Mouse (Mus musculus): Measurements from ENCODE around the gene Chaf1a. TPM values are rescaled to one million over a fixed set of nuclear protein-coding genes. Genes with fewer than 3 reads are reported as not detected.

The Chaf1a gene
- 55.8 and 73.6 TPM in 2 replicates for polyA plus RNA-seq (2011; ENCODE audit: insufficient read depth, insufficient read length, low replicate concordance, missing spikeins)

DNA sequence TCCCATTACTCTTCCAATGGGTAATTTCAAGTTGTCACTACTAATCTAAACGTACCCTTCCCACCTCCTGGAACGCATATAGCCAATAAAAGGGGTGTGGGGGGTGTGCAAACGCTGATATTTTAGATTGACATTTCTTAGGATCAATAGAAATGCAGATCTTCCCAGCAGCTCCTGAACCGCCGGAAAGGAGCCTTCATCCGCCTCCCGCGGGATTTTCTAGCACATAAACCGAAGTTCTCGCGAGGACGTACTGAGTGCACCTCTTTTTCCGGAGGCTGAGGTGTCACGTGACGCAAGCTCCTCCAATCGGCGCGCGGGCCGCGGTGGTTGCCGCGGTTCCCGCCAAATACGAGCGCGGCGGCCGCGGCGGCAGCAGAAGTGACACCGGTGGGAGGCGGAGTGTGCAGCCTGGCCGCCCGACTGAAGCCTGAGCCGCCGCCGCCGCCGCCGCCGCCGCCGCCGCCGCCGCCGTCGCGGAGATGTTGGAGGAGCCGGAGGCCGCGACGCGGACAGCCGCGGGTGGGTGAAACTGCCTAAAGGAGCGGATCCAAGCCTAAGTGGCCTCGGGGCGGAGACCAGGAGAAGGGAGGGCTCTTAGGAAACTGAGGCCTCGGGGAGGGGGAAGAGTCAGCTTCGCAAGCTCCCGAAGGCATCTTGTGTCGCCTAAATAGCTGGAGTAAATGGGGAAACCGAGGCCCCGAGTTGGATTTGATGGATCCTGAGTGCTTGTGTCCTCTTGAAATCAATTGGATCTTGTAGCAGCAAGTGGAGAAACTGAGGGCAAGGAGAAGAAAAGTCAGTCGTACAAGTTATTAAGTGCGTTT, at the start of gene Chaf1a:
Gene Chaf1a, plus strand, starts transcription at position 410 of the 827 bp plus-strand sequence.
- Histone ChIP-seq H3K27ac (ENCODE audit: control insufficient read depth, insufficient read depth, low read depth, low read length, poor library complexity) (peak within 1 kb of the TSS; percentile 3; the same call in 1 of the 2 replicates), H3K4me1 (ENCODE audit: control insufficient read depth, insufficient read depth, low read length) (no peaks in the 10 kb centered on the region), H3K4me3 (replicated peaks; ENCODE audit: control insufficient read depth, low read depth, low read length) (peak within 1 kb of the TSS; percentile 76)
- under 1% methylated on average over 68 of the region's 68 CpGs for WGBS
- no peak for TF ChIP-seq CTCF (IDR thresholded peaks at IDR 0.05; ENCODE audit: control insufficient read depth, insufficient read depth, low read length)
- peak; percentile 61; the same call in 1 of the 2 replicates for TF ChIP-seq POLR2A (IDR thresholded peaks at IDR 0.05; ENCODE audit: borderline replicate concordance, control insufficient read depth, low read depth, low read length)

DNA sequence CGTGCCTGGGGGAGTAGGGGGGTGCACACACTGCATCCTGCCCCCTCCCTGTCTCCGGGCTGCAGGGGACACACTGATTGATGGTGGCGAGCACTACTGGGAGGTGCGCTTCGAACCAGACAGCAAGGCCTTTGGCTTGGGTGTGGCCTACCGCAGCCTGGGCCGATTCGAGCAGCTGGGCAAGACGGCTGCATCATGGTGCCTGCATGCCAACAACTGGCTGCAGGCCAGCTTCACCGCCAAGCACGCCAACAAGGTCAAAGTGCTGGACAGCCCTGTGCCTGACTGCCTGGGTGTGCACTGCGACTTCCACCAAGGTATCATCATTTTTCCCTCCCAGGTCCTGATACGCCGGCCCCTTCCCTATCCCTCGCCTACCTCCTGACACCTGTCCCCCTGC, 44.2 kb upstream of the Chaf1a start:
- TF ChIP-seq POLR2A (IDR thresholded peaks at IDR 0.05; ENCODE audit: borderline replicate concordance, control insufficient read depth, low read depth, low read length) (no peak), CTCF (IDR thresholded peaks at IDR 0.05; ENCODE audit: control insufficient read depth, insufficient read depth, low read length) (no peak)
- Histone ChIP-seq H3K4me3 (replicated peaks; ENCODE audit: control insufficient read depth, low read depth, low read length) (no peak overlapping the region), H3K4me1 (ENCODE audit: control insufficient read depth, insufficient read depth, low read length) (no peaks in the 10 kb centered on the region), H3K27ac (ENCODE audit: control insufficient read depth, insufficient read depth, low read depth, low read length, poor library complexity) (no peak overlapping the region)
- WGBS = 83% methylated on average over 15 of the region's 15 CpGs

DNA sequence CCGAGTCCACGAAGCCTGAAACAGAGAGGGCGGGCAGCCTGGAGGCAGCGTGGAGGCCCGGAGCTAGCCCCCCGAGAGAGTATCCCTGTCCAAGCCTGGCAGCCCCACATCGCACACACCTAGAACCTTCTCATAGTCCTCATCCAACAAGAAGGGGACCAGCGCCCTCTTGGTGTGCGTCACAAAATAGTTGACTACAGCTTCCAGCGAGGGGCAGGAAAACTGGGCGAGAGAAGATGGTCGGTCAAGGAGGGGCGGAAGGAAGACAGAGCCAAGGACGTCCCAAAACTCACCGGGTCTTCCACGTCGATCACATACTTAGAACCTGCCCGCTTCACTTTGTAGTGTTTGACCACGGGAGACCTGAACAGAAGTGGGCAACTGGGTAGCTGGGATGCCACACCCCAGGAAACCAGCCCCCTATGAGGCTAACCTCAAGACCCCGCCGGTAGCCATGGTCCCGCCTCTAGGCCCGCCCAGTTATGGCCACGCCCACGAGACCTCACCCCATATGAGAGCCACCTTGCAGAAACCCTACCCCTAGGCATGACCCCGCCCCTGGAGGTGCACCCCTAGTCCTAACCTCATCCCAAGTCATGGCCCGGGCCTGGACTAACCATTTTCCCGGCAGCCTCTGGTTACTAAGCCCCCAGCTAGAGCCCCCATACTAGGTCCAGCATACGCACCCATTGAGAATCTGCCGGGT, 40.3 kb upstream of the Chaf1a start:
- TF ChIP-seq CTCF (IDR thresholded peaks at IDR 0.05; ENCODE audit: control insufficient read depth, insufficient read depth, low read length) (no peak), POLR2A (IDR thresholded peaks at IDR 0.05; ENCODE audit: borderline replicate concordance, control insufficient read depth, low read depth, low read length) (no peak)
- peaks cover 2% of the 10 kb centered on the region; the same call in 1 of the 2 replicates for H3K4me1 ChIP-seq (ENCODE audit: control insufficient read depth, insufficient read depth, low read length)
- H3K4me3 ChIP-seq (replicated peaks; ENCODE audit: control insufficient read depth, low read depth, low read length) = no peak overlapping the region
- H3K27ac ChIP-seq (ENCODE audit: control insufficient read depth, insufficient read depth, low read depth, low read length, poor library complexity) = no peak overlapping the region; the same call in 1 of the 2 replicates
- WGBS = 32% methylated on average over 30 of the region's 30 CpGs

- no peak for TF ChIP-seq POLR2A (IDR thresholded peaks at IDR 0.05; ENCODE audit: borderline replicate concordance, control insufficient read depth, low read depth, low read length)
- no peak for TF ChIP-seq CTCF (IDR thresholded peaks at IDR 0.05; ENCODE audit: control insufficient read depth, insufficient read depth, low read length)
- Histone ChIP-seq H3K27ac (ENCODE audit: control insufficient read depth, insufficient read depth, low read depth, low read length, poor library complexity) (no peak overlapping the region), H3K4me3 (replicated peaks; ENCODE audit: control insufficient read depth, low read depth, low read length) (no peak overlapping the region), H3K4me1 (ENCODE audit: control insufficient read depth, insufficient read depth, low read length) (peaks cover 2% of the 10 kb centered on the region; the same call in 1 of the 2 replicates)
- 27% methylated on average over 3 of the region's 3 CpGs for WGBS
These were observed 37.2 kb upstream of the Chaf1a start for GRCm38 (mm10) chr17:56003000-56003399.

DNA sequence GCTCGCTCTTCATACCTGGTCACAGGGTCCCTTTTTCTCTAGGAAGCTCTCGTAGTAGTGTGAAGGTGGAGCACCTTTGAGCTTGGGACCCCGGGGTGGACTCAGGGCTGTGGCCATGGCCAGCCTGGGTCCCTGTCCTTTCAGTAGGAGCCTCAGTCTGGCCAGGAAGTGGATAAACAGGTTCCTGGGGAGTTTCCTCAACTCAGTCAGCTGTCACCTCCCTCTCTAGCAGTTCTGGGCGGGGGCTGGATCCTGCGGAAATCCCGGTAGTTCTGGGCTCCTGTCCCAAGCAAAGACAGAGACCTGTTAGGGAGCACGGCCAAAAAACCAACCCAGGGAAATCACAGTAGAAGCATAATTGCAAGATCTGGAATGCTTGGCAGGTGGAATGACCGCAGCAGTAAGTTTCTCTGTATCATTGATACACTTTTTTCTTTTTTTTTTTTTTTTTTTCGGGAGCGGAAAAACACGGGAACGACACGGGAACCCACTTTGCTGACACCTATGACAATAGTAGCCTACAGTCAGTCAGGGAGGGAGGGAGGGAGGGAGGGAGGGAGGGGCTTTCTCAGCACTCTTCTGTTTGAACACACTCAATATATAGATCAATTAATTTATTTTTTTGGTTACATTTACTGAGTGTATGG, 34.7 kb upstream of the Chaf1a start, which contains the start of the genes Stap2 and Mpnd:
Gene Stap2, minus strand, starts transcription at position 170 of the 647 bp plus-strand sequence.
Gene Mpnd, plus strand, starts transcription at position 297 of the 647 bp plus-strand sequence.
- Histone ChIP-seq H3K27ac (ENCODE audit: control insufficient read depth, insufficient read depth, low read depth, low read length, poor library complexity) (no peak within 1 kb of the TSS), H3K4me3 (replicated peaks; ENCODE audit: control insufficient read depth, low read depth, low read length) (no peak within 1 kb of the TSS), H3K4me1 (ENCODE audit: control insufficient read depth, insufficient read depth, low read length) (peaks cover 4% of the 10 kb centered on the region; the same call in 1 of the 2 replicates)
- no peak for TF ChIP-seq POLR2A (IDR thresholded peaks at IDR 0.05; ENCODE audit: borderline replicate concordance, control insufficient read depth, low read depth, low read length)
- TF ChIP-seq CTCF (IDR thresholded peaks at IDR 0.05; ENCODE audit: control insufficient read depth, insufficient read depth, low read length) = no peak
- 37% methylated on average over 13 of the region's 13 CpGs for WGBS

- 84% methylated on average over 10 of the region's 10 CpGs for WGBS
- TF ChIP-seq POLR2A (IDR thresholded peaks at IDR 0.05; ENCODE audit: borderline replicate concordance, control insufficient read depth, low read depth, low read length) = no peak
- TF ChIP-seq CTCF (IDR thresholded peaks at IDR 0.05; ENCODE audit: control insufficient read depth, insufficient read depth, low read length) = no peak
- Histone ChIP-seq H3K4me3 (replicated peaks; ENCODE audit: control insufficient read depth, low read depth, low read length) (no peak overlapping the region), H3K27ac (ENCODE audit: control insufficient read depth, insufficient read depth, low read depth, low read length, poor library complexity) (no peak overlapping the region), H3K4me1 (ENCODE audit: control insufficient read depth, insufficient read depth, low read length) (peaks cover 5% of the 10 kb centered on the region; the same call in 1 of the 2 replicates)
These were observed 33.3 kb upstream of the Chaf1a start for GRCm38 (mm10) chr17:56006956-56007355.

GRCm38 (mm10) chr17:56007444-56008355, 32.5 kb upstream of the Chaf1a start:
- Histone ChIP-seq H3K27ac (ENCODE audit: control insufficient read depth, insufficient read depth, low read depth, low read length, poor library complexity) (no peak overlapping the region), H3K4me3 (replicated peaks; ENCODE audit: control insufficient read depth, low read depth, low read length) (no peak overlapping the region), H3K4me1 (ENCODE audit: control insufficient read depth, insufficient read depth, low read length) (peaks cover 5% of the 10 kb centered on the region; the same call in 1 of the 2 replicates)
- TF ChIP-seq POLR2A (IDR thresholded peaks at IDR 0.05; ENCODE audit: borderline replicate concordance, control insufficient read depth, low read depth, low read length) = no peak
- TF ChIP-seq CTCF (IDR thresholded peaks at IDR 0.05; ENCODE audit: control insufficient read depth, insufficient read depth, low read length) = no peak
- WGBS = 43% methylated on average over 14 of the region's 14 CpGs
